8 mouse cellular contexts compared by ENCODE assay signal in the genomic region with DNA sequence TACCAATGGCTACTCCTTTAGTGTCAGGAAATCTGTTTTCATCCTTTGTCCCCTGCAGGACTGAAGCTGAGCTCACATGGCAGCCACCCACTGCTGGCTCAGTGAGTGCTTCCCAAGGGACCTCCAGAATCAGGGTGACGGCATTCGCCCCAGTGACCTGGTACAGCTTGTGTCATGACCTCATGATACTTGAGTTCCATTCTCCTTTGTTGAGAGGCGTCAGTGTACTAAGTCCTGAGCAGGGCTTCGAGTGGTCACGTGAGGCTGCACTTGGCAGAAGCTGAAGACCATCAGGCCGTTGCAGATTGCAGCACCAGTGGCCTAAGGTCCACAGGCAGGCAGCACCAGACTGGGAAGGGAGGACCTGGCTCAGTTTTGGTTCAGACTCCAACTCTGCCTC.
DNase-seq lines count a peak whose midpoint lies in the region; ATAC-seq lines count a peak whose summit lies in the region.

No protein-coding gene starts in this region.

- H3K27ac ChIP-seq in midbrain, embryonic 16.5 days (ENCODE audit: low read length), result no peak overlapping the region

- H3K27me3 ChIP-seq in midbrain, embryonic 16.5 days (ENCODE audit: control insufficient read depth, insufficient read depth, low read depth, low read length), result no peaks in the 10 kb centered on the region; the same call in 1 of the 2 replicates

- DNase-seq in embryo, embryonic 10.5 days (ENCODE audit: low spot score), result peak; percentile 39
- no peak for DNase-seq in embryo, embryonic 11 days
- DNase-seq in right cerebral cortex, adult 18-20 months, result peak; percentile 73
- no peak for DNase-seq in right cerebral cortex, postnatal 10 days (ENCODE audit: low spot score in 2 of 2)
- peak; percentile 55 to 59 for DNase-seq in heart, postnatal 36 days
- DNase-seq in lung, postnatal 4 days, result peak; percentile 67 to 86
- no peak for DNase-seq in thymus, postnatal 36 days

- H3K9ac ChIP-seq in midbrain, embryonic 16.5 days (ENCODE audit: low read depth, low read length), result no peak overlapping the region

- H3K36me3 ChIP-seq in midbrain, embryonic 16.5 days (ENCODE audit: control insufficient read depth, insufficient read depth, low read length), result no peaks in the 10 kb centered on the region

- no peak overlapping the region for H3K4me3 ChIP-seq in midbrain, embryonic 16.5 days (ENCODE audit: low read depth, low read length)

- WGBS in midbrain, embryonic 16.5 days, result 33% methylated on average over 6 of the region's 6 CpGs

- intact Hi-C loops in heart, postnatal 36 days (cut with DNase I), result no loop called here

- H3K9me3 ChIP-seq in midbrain, embryonic 16.5 days (replicated peaks; ENCODE audit: control insufficient read depth, low read length, poor library complexity, severe bottlenecking), result no peaks in the 10 kb centered on the region

- peaks cover 6% of the 10 kb centered on the region for H3K4me1 ChIP-seq in midbrain, embryonic 16.5 days (ENCODE audit: control insufficient read depth, insufficient read depth, low read length)

- H3K4me2 ChIP-seq in midbrain, embryonic 16.5 days (ENCODE audit: low read length), result no peak overlapping the region

- no peak for ATAC-seq in midbrain, embryonic 16.5 days

Comparison
In these comparisons a context has a peak if more than half of its experiments do, and no peak if none do; other contexts are left out.
1. DNase-seq: peak in embryo, embryonic 10.5 days (single experiment), right cerebral cortex, adult 18-20 months (single experiment), heart, postnatal 36 days (2 of 2) and lung, postnatal 4 days (2 of 2); none in embryo, embryonic 11 days (single experiment), right cerebral cortex, postnatal 10 days (0 of 2) and thymus, postnatal 36 days (0 of 2).